Mouse (Mus musculus) CD4-positive, CD25-positive, alpha-beta regulatory T cell, adult 4 months (primary cell): ENCODE results near the gene 4931406P16Rik. TPM values are rescaled to one million over a fixed set of nuclear protein-coding genes. Genes with fewer than 3 reads are reported as not detected.

Source experiments
- ATAC-seq: one replicate; pipeline ENCODE4 v1.8.0; 2017
- polyA plus RNA-seq, 2 experiments: library from polyadenylated mRNA; unstranded; fragments of 100-300 nt; shearing (Covaris generic); gene quantifications; one replicate each; pipeline ENCODE4 v1.2.1; 2017

4931406P16Rik gene
- polyA plus RNA-seq, 2 experiments from 2014 or later, result 22.7 to 30.8 TPM

- ATAC-seq, result no peak
Measured at GRCm38 (mm10) chr7:34309186-34309764, 4.1 kb downstream of the 4931406P16Rik start.

GRCm38 (mm10) chr7:34308586-34308985 is 4.8 kb downstream of the 4931406P16Rik start:
- no peak for ATAC-seq

DNA sequence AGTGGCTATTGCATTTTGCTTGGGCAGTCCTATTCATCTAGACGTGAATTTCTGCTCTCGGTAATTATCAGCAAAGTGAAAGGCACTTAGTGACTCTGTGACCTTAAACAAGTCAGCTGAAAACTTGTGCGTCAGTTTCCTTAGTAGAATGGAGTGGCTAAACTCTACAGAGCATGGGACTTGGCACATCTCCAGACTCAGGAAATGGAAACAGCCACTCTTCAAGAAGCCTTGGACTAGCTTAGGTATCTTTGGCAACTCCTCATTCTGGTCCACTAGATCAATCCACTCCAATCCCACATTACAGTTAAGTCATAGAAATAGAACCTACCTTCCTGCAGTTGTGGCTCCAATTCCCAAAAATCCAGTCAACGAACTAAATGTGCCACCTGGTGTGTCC is 7.9 kb downstream of the 4931406P16Rik start:
- no peak for ATAC-seq

GRCm38 (mm10) chr7:34302651-34303050 is 10.7 kb downstream of the 4931406P16Rik start:
- ATAC-seq, result no peak

DNA sequence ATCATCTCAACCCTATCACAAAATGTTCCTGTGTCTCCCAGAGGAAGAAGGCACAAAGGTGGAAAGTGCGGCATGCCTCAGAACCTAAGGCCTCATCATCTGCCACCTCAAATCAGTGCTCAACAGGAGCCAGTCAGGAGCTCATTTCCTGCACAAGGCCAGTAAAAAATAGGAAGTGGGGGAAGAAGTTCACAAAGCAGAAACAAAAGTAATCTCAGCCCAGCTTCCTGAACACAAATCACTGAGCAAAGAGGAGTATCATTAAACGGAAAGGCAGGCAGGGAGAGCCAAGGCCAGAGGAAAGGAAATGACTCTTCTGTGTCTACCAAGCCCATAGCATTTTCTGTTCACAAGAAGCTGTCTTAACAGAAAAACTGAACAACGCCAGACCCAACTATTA is 11.4 kb downstream of the 4931406P16Rik start:
- ATAC-seq, result no peak

- ATAC-seq, result no peak
Measured at GRCm38 (mm10) chr7:34298818-34299217, 14.5 kb downstream of the 4931406P16Rik start.

- ATAC-seq, result no peak
Measured at GRCm38 (mm10) chr7:34296124-34296523, 17.2 kb downstream of the 4931406P16Rik start.

- no peak for ATAC-seq
Measured at GRCm38 (mm10) chr7:34292633-34293032, 20.7 kb downstream of the 4931406P16Rik start.

DNA sequence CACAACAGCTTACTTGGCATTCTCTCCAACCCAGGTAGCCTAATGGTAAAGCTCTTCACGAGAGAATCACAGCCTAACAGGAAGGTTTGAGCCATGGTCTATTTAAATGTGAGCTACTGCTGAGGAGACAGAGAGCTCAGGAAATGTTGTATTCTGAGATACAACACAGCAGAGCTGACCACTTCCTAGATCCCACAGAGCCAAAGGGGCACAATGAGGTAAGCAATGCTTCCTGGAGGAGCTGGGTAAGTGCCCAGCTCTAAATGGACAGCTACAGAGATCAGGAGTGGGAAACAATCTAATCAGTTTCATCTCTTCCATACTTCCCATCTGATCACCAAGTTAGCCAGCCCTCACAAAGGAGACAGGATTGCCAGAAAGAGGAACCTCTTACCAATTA is 22.1 kb downstream of the 4931406P16Rik start:
- ATAC-seq, result no peak

- no peak for ATAC-seq
Measured at GRCm38 (mm10) chr7:34290450-34291151, 22.8 kb downstream of the 4931406P16Rik start.

DNA sequence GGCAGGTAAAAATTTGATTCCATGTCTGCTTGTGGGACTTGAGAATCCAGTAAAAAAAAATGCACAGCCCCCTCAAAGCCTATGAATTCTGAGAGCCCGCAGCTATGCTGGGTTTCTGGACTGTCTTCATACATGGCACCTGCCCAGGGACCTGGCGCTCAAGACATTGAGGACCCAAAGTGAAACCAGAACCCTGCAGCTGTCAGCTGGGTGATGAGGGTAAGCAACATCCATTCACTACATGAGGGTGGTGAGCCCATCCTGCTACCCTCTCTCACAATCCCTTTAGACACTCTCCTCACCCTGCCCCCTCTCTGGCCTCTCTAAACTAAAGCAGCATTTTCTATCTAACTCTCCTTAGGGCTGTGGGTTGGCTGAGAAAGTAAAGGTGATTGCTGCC is 35.7 kb downstream of the 4931406P16Rik start:
- ATAC-seq, result no peak

DNA sequence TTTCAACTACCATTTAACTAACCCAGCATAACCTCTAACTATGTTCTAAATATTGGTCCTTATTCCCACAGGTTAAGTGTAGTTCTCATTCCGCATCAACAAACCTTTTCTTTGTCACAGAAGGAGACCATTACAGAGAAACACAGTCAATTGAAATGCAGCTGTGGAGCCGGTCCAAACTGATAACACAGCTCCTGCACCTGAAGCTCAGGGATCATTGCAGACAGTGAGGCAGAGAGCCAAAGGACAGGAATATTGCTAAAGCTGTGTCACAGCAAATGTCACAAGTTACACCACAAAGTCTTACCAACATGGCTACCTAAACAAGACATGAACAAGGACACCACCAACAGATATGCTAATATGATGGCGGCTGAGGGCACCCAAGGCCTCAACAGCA is 37.3 kb downstream of the 4931406P16Rik start:
- no peak for ATAC-seq

- ATAC-seq, result peak; percentile 32
Measured at GRCm38 (mm10) chr7:34272465-34272864, 40.9 kb downstream of the 4931406P16Rik start.

DNA sequence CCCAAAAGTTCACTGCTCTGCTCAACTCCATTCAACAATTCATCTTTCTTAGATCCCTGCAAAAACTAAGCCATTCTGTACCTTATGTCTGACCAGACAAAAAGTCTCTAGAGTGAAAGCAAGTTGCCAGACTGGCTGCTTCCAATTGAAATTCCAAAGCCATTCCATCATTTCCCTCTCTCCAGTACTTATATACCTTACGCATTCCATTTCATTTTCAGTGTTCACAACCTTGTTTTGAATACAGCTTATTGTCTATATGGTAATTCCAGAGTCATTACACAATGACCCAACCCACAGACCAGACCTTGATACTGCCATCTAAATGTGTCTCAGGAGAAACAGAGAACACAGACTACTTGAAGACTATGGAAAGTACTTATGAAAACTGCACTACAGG is 44.9 kb downstream of the 4931406P16Rik start:
- ATAC-seq, result no peak

GRCm38 (mm10) chr7:34266421-34266820 is 46.9 kb downstream of the 4931406P16Rik start:
- ATAC-seq, result no peak

- peak; percentile 75 for ATAC-seq
Measured at GRCm38 (mm10) chr7:34265876-34266346, 47.4 kb downstream of the 4931406P16Rik start.

DNA sequence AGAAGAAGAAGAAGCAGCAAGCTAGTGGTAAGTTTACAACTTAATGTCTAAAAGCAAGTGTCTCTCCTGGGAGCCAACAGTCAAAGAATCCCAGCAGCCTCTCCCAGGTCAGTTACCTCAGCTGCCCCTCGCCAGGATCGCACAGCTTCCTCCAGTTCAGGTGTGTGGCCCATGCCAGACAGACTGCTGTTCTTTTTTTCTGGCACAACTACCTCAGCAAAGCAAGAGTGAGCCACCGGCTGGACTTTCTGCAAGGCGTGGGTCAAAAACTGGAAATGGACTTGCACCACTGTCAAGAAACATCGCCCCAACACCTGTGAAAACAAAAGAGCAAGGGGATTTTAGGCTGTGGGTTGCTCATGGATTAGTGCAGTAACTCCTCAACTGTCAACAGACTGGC is 49.9 kb downstream of the 4931406P16Rik start:
- no peak for ATAC-seq

DNA sequence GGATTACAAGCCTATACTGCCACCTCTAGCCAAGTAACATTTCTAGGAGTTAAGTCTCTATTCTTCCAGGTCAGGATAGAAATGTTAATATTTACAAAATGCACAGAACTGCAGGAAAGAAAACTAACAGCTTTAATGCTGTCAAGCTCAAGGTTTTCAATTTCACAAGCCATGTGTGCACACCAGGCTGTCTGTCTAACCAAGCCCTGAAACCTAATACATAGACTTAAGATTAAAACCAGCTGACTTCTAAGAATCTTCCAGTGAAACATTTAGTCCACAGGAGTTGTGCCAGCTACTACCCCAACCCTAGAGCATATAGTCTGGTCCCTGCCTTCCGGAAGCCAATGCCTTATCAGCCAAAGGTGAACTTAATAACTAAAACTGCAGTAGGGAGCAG is 54.9 kb downstream of the 4931406P16Rik start:
- no peak for ATAC-seq

DNA sequence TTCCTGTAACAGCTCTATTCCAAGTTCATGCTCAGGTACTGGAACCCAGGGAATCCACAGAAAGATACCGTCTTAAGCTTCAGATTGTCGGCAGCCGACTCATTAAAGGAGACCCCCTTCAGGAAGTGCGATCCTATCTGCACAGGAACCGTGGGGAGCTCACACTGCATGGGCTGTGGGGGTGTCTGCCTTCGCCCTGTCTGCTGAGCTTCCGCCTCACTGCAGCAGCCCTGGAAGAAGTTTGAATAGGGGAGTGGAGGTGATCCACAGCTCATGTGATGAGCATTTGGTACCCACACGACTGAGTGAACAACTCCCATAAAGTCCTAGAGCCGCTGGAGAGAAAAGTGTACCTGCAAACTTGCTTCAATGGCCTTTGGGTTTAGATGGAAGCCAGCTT is 56.1 kb downstream of the 4931406P16Rik start:
- ATAC-seq, result no peak

DNA sequence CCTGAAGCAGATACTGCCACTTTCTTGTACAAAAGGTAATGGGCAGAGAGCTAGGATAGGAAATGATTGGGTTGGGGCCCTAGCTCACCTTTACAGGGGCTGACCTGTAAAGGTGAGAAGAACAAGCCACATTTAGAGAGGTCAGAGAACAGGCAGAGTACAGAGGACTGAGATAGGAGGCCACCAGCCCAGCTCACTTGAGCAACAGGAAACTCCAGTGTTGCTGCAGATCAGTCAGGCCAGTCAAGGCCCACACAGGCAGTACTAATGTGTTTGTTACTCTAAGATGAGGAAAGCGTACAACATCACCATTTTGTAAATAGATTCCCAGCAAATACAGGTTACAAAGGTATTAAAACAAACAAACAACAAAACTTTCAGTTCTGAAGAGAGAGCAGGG is 57.4 kb downstream of the 4931406P16Rik start:
- no peak for ATAC-seq

- ATAC-seq, result no peak
Measured at GRCm38 (mm10) chr7:34255137-34255536, 58.2 kb downstream of the 4931406P16Rik start.

DNA sequence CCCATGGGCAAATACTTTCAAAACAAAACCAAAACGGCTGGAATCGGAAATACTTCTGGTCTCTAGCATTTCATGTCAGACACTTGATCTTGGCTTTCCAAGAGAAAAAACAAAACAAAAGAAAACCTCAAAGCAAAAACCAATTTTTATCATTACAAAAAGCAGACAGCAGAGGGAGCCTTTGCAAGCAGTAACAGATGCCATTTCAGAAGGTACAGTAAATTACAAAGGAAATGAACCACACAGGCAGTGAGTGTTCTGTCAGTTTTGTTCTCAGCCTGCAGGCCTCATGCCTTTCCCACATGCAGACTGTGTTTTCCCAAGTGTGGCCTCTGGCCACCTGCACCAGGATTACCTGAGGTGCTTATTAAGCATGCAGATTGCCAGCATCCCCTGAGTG is 61.3 kb downstream of the 4931406P16Rik start:
- ATAC-seq, result peak; percentile 75

DNA sequence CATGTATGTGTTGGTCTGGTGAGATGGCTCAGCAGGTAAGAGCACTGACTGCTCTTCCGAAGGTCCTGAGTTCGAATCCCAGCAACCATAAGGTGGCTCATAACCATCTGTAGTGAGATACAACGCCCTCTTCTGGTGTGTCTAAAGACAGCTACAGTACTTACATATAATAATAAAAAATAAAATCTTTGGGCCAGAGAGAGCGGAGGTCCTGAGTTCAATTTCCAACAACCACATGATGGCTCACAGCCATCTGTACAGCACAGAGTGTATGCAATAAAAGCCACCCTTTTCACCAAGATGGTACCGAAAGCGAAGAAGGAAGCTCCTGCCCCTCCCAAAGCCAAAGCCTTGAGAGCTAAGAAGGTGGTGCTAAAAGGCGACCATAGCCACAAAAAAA is 62.6 kb downstream of the 4931406P16Rik start, which contains the start of gene Gm6096:
TSS of gene Gm6096 (plus strand) at position 301 of the 400 bp plus-strand sequence.
- ATAC-seq, result no peak

- no peak for ATAC-seq
Measured at GRCm38 (mm10) chr7:34246870-34247499, 66.4 kb downstream of the 4931406P16Rik start.
